ENCODE assay signal across 8 mouse cellular contexts in the genomic region with DNA sequence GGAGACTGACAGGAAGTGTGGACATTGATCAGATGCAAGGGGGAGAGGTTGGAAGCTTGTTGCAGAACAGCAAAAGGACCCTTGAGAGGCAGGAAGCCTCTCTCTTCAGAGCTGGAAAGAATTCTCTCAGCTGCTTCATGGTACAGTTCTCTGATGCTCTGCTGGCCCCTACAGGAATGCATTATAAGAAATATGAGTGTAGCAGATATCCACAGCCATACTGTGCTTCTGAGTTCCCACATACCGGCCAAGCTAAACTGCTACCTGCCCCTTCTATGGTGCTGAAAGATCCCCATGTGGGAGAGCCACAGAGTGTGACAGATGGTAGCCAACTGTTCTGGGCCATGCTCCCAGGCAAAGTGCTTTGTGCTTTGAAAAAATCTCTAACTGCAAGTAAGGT.
A peak's percentile ranks its signal among the peaks of the same experiment; 100 is the strongest.
DNase-seq lines count a peak whose midpoint lies in the region; ATAC-seq and TF ChIP-seq lines count a peak whose summit lies in the region.

No protein-coding gene starts in this region.

- H3K79me2 ChIP-seq in CH12.LX (replicated peaks; ENCODE audit: control insufficient read depth, extremely low read depth, insufficient read depth, poor library complexity, severe bottlenecking) = no peaks in the 10 kb centered on the region

- 35% methylated on average over 1 of the region's 1 CpGs for WGBS in embryonic facial prominence, embryonic 11.5 days
- 34% methylated on average over 1 of the region's 1 CpGs for WGBS in intestine, postnatal 0 days

- in situ Hi-C loops in CH12.LX (cut with MboI; ENCODE audit: low pct_ligation_motif_present, low pct_unique_long_range_greater_than_20kb, low sequenced_read_pairs) = no loop called here

- no peak overlapping the region for H3K9ac ChIP-seq in CH12.LX (ENCODE audit: insufficient read depth, low read depth)
- no peak overlapping the region for H3K9ac ChIP-seq in embryonic facial prominence, embryonic 11.5 days (replicated peaks; ENCODE audit: low read length)
- H3K9ac ChIP-seq in intestine, postnatal 0 days (ENCODE audit: low read depth, low read length) = no peak overlapping the region

- TF ChIP-seq CTCF in CH12.LX (conservative IDR thresholded peaks at IDR 0.05 in 1 of 2, IDR thresholded peaks at IDR 0.05 in 1 of 2; ENCODE audit: low read depth in 2 of 2, low read length in 2 of 2) = peak in 1 of 2 experiments; percentile 50; a peak in 2 of 4 replicates
- peak; percentile 72 for TF ChIP-seq CTCF in intestine, postnatal 0 days (IDR thresholded peaks at IDR 0.05; ENCODE audit: low read depth)

- no peak overlapping the region for H3K27ac ChIP-seq in CH12.LX (ENCODE audit: insufficient read depth, low read depth)
- H3K27ac ChIP-seq in embryonic facial prominence, embryonic 11.5 days (replicated peaks; ENCODE audit: low read depth, low read length) = no peak overlapping the region
- no peak overlapping the region for H3K27ac ChIP-seq in intestine, postnatal 0 days (ENCODE audit: low read depth, low read length)

- TF ChIP-seq EP300 in CH12.LX (IDR thresholded peaks at IDR 0.05; ENCODE audit: low read length) = no peak

- intact Hi-C loops in heart, postnatal 25 days (cut with DNase I) = no loop called here

- no peaks in the 10 kb centered on the region for H3K4me1 ChIP-seq in CH12.LX (ENCODE audit: control insufficient read depth in 1 of 2, insufficient read depth in 2 of 2)
- H3K4me1 ChIP-seq in embryonic facial prominence, embryonic 11.5 days (ENCODE audit: control insufficient read depth, insufficient read depth, low read length) = no peaks in the 10 kb centered on the region
- H3K4me1 ChIP-seq in intestine, postnatal 0 days (replicated peaks; ENCODE audit: control insufficient read depth, insufficient read depth, low read length) = peaks cover 5% of the 10 kb centered on the region; the same call in 1 of the 2 replicates

- no peak for TF ChIP-seq POLR2A in CH12.LX (IDR thresholded peaks at IDR 0.05; ENCODE audit: low read depth, low read length)

- H3K36me3 ChIP-seq in CH12.LX (replicated peaks in 1 of 2; ENCODE audit: control insufficient read depth in 1 of 2, insufficient read depth in 1 of 2, low read length in 1 of 2) = no peaks in the 10 kb centered on the region
- no peaks in the 10 kb centered on the region for H3K36me3 ChIP-seq in embryonic facial prominence, embryonic 11.5 days (replicated peaks; ENCODE audit: control insufficient read depth, insufficient read depth, low read depth, low read length)
- H3K36me3 ChIP-seq in intestine, postnatal 0 days (ENCODE audit: control insufficient read depth, insufficient read depth) = no peaks in the 10 kb centered on the region

- no peak overlapping the region for H3K4me3 ChIP-seq in CH12.LX (replicated peaks in 1 of 3; ENCODE audit: low read depth in 2 of 3, low read length in 2 of 3, poor library complexity in 1 of 3)
- H3K4me3 ChIP-seq in embryonic facial prominence, embryonic 11.5 days (ENCODE audit: low read depth, low read length) = no peak overlapping the region
- no peak overlapping the region for H3K4me3 ChIP-seq in intestine, postnatal 0 days (ENCODE audit: low read depth, low read length)

- dilution Hi-C loops in CH12.LX (cut with MboI; ENCODE audit: extremely low pct_ligation_motif_present, extremely low pct_unique_long_range_greater_than_20kb, low sequenced_read_pairs) = no loop called here

- H3K9me3 ChIP-seq in CH12.LX (replicated peaks; ENCODE audit: low read length) = no peaks in the 10 kb centered on the region
- H3K9me3 ChIP-seq in embryonic facial prominence, embryonic 11.5 days (replicated peaks; ENCODE audit: control insufficient read depth, low read length) = no peaks in the 10 kb centered on the region
- H3K9me3 ChIP-seq in intestine, postnatal 0 days (ENCODE audit: control insufficient read depth) = no peaks in the 10 kb centered on the region

- H3K4me2 ChIP-seq in CH12.LX (ENCODE audit: insufficient read depth, low read depth, poor library complexity, severe bottlenecking) = no peak overlapping the region
- H3K4me2 ChIP-seq in embryonic facial prominence, embryonic 11.5 days (ENCODE audit: low read depth, low read length) = no peak overlapping the region
- H3K4me2 ChIP-seq in intestine, postnatal 0 days (replicated peaks; ENCODE audit: low read depth) = no peak overlapping the region

- no peaks in the 10 kb centered on the region for H3K27me3 ChIP-seq in CH12.LX (replicated peaks)
- H3K27me3 ChIP-seq in embryonic facial prominence, embryonic 11.5 days (ENCODE audit: control insufficient read depth, insufficient read depth, low read length) = no peaks in the 10 kb centered on the region
- no peaks in the 10 kb centered on the region for H3K27me3 ChIP-seq in intestine, postnatal 0 days (replicated peaks; ENCODE audit: control insufficient read depth, insufficient read depth, low read length)

- peak; percentile 47; the same call in 1 of the 2 replicates for ATAC-seq in embryonic facial prominence, embryonic 11.5 days (replicated peaks; ENCODE audit: insufficient number of reproducible peaks, low FRiP score, low TSS enrichment, low read depth)
- ATAC-seq in intestine, postnatal 0 days = peak; percentile 34; the same call in 1 of the 2 replicates
- no peak for ATAC-seq in monocyte, adult 5-6 weeks (replicated peaks; ENCODE audit: insufficient number of reproducible peaks, low FRiP score, low TSS enrichment, poor library complexity, severe bottlenecking)

- DNase-seq in heart, adult 11 months = peak; percentile 80
- DNase-seq in heart, postnatal 25 days (ENCODE audit: low spot score) = no peak
- peak; percentile 3 for DNase-seq in CH12.LX (ENCODE audit: extremely low read depth)
- no peak for DNase-seq in embryonic facial prominence, embryonic 11.5 days (ENCODE audit: low spot score)
- DNase-seq in lung, postnatal 10 days = peak; percentile 58
- DNase-seq in adrenal gland, postnatal 10 days = no peak

- peak; percentile 53 for TF ChIP-seq RAD21 in CH12.LX (IDR thresholded peaks at IDR 0.05; ENCODE audit: low read depth, low read length)

TF ChIP-seq in CH12.LX, 34 proteins besides CTCF, POLR2A, EP300 and RAD21:
- TF ChIP-seq SMC3 (IDR thresholded peaks at IDR 0.05; ENCODE audit: low read depth, low read length) (peak; percentile 24; the same call in 1 of the 2 replicates), RCOR1 (conservative IDR thresholded peaks at IDR 0.05; ENCODE audit: low read depth, low read length) (no peak)

Comparison
In these comparisons a context has a peak if more than half of its experiments do, and no peak if none do; other contexts are left out.
1. DNase-seq: peak in heart, adult 11 months (single experiment), CH12.LX (single experiment) and lung, postnatal 10 days (single experiment); none in heart, postnatal 25 days (single experiment), embryonic facial prominence, embryonic 11.5 days (single experiment) and adrenal gland, postnatal 10 days (single experiment).